Mouse (Mus musculus) heart, embryonic 12.5 days (tissue): ENCODE data around the gene Adam15. TPM values are rescaled to one million over a fixed set of nuclear protein-coding genes. Genes with fewer than 3 reads are reported as not detected.

ENCODE experiments used
- ATAC-seq: fragments of 200-750 bp; cut with Nextera tagmentation; 2 replicates; pipeline ENCODE4 v1.8.0; 2017; ENCODE audit warnings: moderate TSS enrichment, moderate library complexity; ENCODE audit not compliant: insufficient number of reproducible peaks, low FRiP score
- H3K27ac ChIP-seq: fragments of 300-500 bp; sonication (generic); 2 replicates; pipeline ENCODE4 v1.5.1; 2016; ENCODE audit warnings: mild to moderate bottlenecking, moderate library complexity; ENCODE audit not compliant: poor library complexity, severe bottlenecking
- H3K27me3 ChIP-seq: fragments of 300-500 bp; sonication (generic); replicated peaks from 2 replicates; pipeline ENCODE4 v1.6.1; 2016; ENCODE audit warnings: mild to moderate bottlenecking, moderate library complexity
- H3K36me3 ChIP-seq: fragments of 300-500 bp; sonication (generic); 2 replicates; pipeline ENCODE4 v1.6.1; 2016; ENCODE audit warnings: mild to moderate bottlenecking, moderate library complexity
- H3K4me1 ChIP-seq: fragments of 300-500 bp; sonication (generic); replicated peaks from 2 replicates; pipeline ENCODE4 v1.6.1; 2016; ENCODE audit warnings: mild to moderate bottlenecking
- H3K4me2 ChIP-seq: fragments of 300-500 bp; sonication (generic); 2 replicates; pipeline ENCODE4 v1.6.1; 2016; ENCODE audit warnings: mild to moderate bottlenecking, moderate library complexity
- H3K4me3 ChIP-seq: fragments of 300-500 bp; sonication (generic); 2 replicates; pipeline ENCODE4 v1.5.1; 2016; ENCODE audit warnings: mild to moderate bottlenecking
- H3K9ac ChIP-seq: fragments of 300-500 bp; sonication (generic); 2 replicates; pipeline ENCODE4 v1.6.1; 2016; ENCODE audit warnings: mild to moderate bottlenecking, moderate library complexity
- H3K9me3 ChIP-seq: fragments of 300-500 bp; sonication (generic); replicated peaks from 2 replicates; pipeline ENCODE4 v1.6.1; 2016; ENCODE audit warnings: mild to moderate bottlenecking, moderate library complexity
- WGBS: fragments of 180-500 bp; shearing (Covaris S2); methylation state at CpG from one replicate; pipeline ENCODE4 v1.1.7; 2016; 5-methylcytosine and 5-hydroxymethylcytosine counted together
- polyA plus RNA-seq: library from polyadenylated mRNA; unstranded; fragments of >200 nt; fragmentation: Nextera tagmentation; extraction: Ambion mirVana; gene quantifications from 2 replicates; pipeline ENCODE4 v1.2.1, GENCODE M21; 2016

The Adam15 gene
- polyA plus RNA-seq, 1 experiment from 2014 or later, result 47.2 TPM

- H3K4me1 ChIP-seq, result peaks cover 37% of the 10 kb centered on the region
- no peak overlapping the region for H3K9ac ChIP-seq
- H3K36me3 ChIP-seq, result peaks cover 23% of the 10 kb centered on the region
- no peak overlapping the region for H3K27ac ChIP-seq
- H3K4me2 ChIP-seq, result no peak overlapping the region
- H3K4me3 ChIP-seq, result no peak overlapping the region
- peaks cover 25% of the 10 kb centered on the region for H3K27me3 ChIP-seq
- no peak for ATAC-seq
- 74% methylated on average over 11 of the region's 11 CpGs for WGBS
- H3K9me3 ChIP-seq, result no peaks in the 10 kb centered on the region
These were observed 16.7 kb downstream of the Adam15 start for GRCm38 (mm10) chr3:89333053-89333452.

DNA sequence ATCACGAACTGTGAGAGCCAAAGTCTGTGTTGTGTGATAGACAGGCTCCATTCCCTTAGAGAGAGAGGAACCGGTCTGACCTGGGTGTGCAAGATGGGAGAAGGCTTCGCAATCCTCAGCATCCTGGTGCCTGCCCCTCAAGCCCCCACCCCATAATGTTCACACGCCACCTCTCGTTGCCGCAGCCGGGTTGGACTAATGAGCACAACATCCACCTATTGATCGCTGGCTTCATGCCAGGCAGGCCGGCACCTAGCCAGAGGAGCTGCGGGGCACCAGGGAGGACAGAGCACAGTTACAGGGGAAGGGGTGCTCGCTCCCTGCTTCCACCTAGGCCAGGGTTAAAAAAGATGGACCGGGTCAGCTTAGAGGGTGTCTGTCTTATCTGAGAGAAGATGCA lies 17.3 kb downstream of the Adam15 start:
- H3K4me3 ChIP-seq, result no peak overlapping the region
- H3K27ac ChIP-seq, result no peak overlapping the region
- no peak for ATAC-seq
- H3K27me3 ChIP-seq, result peaks cover 28% of the 10 kb centered on the region
- H3K9ac ChIP-seq, result no peak overlapping the region
- H3K9me3 ChIP-seq, result no peaks in the 10 kb centered on the region
- no peak overlapping the region for H3K4me2 ChIP-seq
- 54% methylated on average over 12 of the region's 12 CpGs for WGBS
- H3K4me1 ChIP-seq, result peaks cover 37% of the 10 kb centered on the region
- peaks cover 23% of the 10 kb centered on the region for H3K36me3 ChIP-seq

DNA sequence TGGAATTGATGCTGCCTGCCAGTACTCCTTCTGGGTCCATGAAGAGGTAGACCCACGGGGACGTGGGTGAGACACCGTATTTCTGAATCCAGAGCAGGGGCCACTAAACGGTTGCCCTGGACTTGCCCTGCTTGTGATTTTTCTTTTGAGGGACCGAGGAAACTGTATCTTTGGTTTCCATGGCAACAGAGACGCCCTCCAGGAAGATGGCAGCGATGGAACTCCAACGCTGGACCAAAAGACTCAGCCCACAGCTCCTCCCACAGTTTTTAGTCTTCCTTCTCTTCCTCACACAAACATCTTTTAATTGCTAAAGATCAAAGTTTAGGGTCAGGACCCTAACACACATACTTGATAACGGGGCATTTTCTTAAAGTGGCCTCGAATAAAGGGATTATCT lies 17.8 kb downstream of the Adam15 start:
- WGBS, result 55% methylated on average over 10 of the region's 10 CpGs
- Histone ChIP-seq H3K4me1 (peaks cover 34% of the 10 kb centered on the region), H3K27me3 (peaks cover 29% of the 10 kb centered on the region), H3K27ac (no peak overlapping the region), H3K9ac (no peak overlapping the region), H3K4me3 (no peak overlapping the region), H3K36me3 (peaks cover 23% of the 10 kb centered on the region), H3K4me2 (no peak overlapping the region), H3K9me3 (no peaks in the 10 kb centered on the region)
- no peak for ATAC-seq

GRCm38 (mm10) chr3:89331561-89331960 lies 18.2 kb downstream of the Adam15 start:
- Histone ChIP-seq H3K9ac (no peak overlapping the region), H3K4me3 (no peak overlapping the region), H3K36me3 (peaks cover 23% of the 10 kb centered on the region), H3K27ac (no peak overlapping the region), H3K4me1 (peaks cover 30% of the 10 kb centered on the region), H3K9me3 (no peaks in the 10 kb centered on the region), H3K27me3 (peaks cover 29% of the 10 kb centered on the region), H3K4me2 (no peak overlapping the region)
- ATAC-seq, result no peak
- 65% methylated on average over 13 of the region's 13 CpGs for WGBS

DNA sequence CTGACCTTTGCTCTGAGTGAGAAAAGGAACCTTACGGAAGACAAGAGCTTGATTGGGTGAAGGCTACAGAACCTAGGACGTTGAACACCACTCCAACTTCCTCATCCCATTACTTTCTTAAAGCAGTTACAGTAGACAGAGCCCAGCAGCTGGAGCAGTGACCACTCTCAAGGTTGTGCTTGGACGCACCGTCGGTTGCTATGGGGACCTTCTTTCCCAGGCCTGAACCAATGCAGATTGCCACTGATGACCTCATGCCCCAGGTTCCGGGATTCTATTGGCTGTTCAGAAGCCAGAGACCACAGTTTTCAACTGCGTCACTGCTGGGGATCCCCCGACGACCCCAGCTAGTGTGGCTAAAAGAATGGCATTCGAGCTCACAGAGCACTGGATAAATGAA lies 18.8 kb downstream of the Adam15 start:
- Histone ChIP-seq H3K9me3 (no peaks in the 10 kb centered on the region), H3K4me2 (no peak overlapping the region), H3K9ac (no peak overlapping the region), H3K27ac (no peak overlapping the region), H3K27me3 (peaks cover 32% of the 10 kb centered on the region), H3K4me3 (no peak overlapping the region), H3K36me3 (peaks cover 23% of the 10 kb centered on the region), H3K4me1 (peaks cover 24% of the 10 kb centered on the region; the same call in 1 of the 2 replicates)
- no peak for ATAC-seq
- WGBS, result 13% methylated on average over 10 of the region's 10 CpGs

- H3K27ac ChIP-seq, result no peak overlapping the region
These were observed 19.4 kb downstream of the Adam15 start for GRCm38 (mm10) chr3:89330346-89330745.

DNA sequence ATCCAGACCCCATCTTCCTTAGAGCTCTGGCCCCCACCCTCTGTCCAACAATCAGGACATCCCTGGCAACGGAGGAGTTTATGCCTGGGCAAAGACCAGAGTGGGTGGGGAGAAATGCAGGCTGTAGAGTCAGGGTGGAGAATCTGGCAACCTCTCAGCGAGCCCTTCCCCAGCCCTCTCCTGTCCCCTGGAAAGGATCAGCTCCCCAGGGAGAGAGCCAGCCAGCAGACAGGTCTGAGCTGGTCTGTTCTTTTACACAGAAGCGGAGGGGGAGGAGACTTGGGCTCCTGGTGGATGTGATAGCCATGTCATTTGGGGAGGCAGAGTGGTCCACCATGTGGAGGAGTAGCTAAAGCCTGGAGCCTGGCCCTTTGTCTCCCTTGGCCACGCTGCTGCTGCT lies 21.2 kb downstream of the Adam15 start:
- no peak overlapping the region; the same call in 1 of the 2 replicates for H3K9ac ChIP-seq
- 11% methylated on average over 4 of the region's 4 CpGs for WGBS
- no peak for ATAC-seq
- no peak overlapping the region; the same call in 1 of the 2 replicates for H3K4me2 ChIP-seq
- peaks cover 22% of the 10 kb centered on the region; the same call in 1 of the 2 replicates for H3K4me1 ChIP-seq
- no peak overlapping the region for H3K4me3 ChIP-seq
- no peaks in the 10 kb centered on the region for H3K9me3 ChIP-seq
- H3K36me3 ChIP-seq, result peaks cover 7% of the 10 kb centered on the region
- no peak overlapping the region for H3K27ac ChIP-seq
- H3K27me3 ChIP-seq, result peaks cover 41% of the 10 kb centered on the region

More at GRCm38 (mm10) chr3:89330346-89330745, 19.4 kb downstream of the Adam15 start:
- WGBS, result 45% methylated on average over 3 of the region's 3 CpGs
- Histone ChIP-seq H3K4me2 (no peak overlapping the region), H3K27me3 (peaks cover 33% of the 10 kb centered on the region), H3K9me3 (no peaks in the 10 kb centered on the region), H3K9ac (no peak overlapping the region), H3K36me3 (peaks cover 23% of the 10 kb centered on the region), H3K4me3 (no peak overlapping the region), H3K4me1 (peaks cover 22% of the 10 kb centered on the region; the same call in 1 of the 2 replicates)
- no peak for ATAC-seq

- Histone ChIP-seq H3K27ac (no peak overlapping the region), H3K4me2 (no peak overlapping the region), H3K27me3 (peaks cover 43% of the 10 kb centered on the region), H3K4me3 (no peak overlapping the region), H3K9me3 (no peaks in the 10 kb centered on the region), H3K36me3 (no peaks in the 10 kb centered on the region), H3K4me1 (peaks cover 21% of the 10 kb centered on the region), H3K9ac (no peak overlapping the region)
- WGBS, result 53% methylated on average over 9 of the region's 9 CpGs
- no peak for ATAC-seq
These were observed 22.4 kb downstream of the Adam15 start for GRCm38 (mm10) chr3:89327371-89327870.

GRCm38 (mm10) chr3:89325882-89326281 lies 23.9 kb downstream of the Adam15 start:
- H3K9ac ChIP-seq, result no peak overlapping the region
- peaks cover 57% of the 10 kb centered on the region for H3K27me3 ChIP-seq
- H3K9me3 ChIP-seq, result no peaks in the 10 kb centered on the region
- H3K27ac ChIP-seq, result no peak overlapping the region
- no peaks in the 10 kb centered on the region for H3K36me3 ChIP-seq
- no peak overlapping the region for H3K4me2 ChIP-seq
- 80% methylated on average over 8 of the region's 8 CpGs for whole genome bisulfite sequencing
- H3K4me3 ChIP-seq, result no peak overlapping the region
- ATAC-seq, result no peak
- H3K4me1 ChIP-seq, result peaks cover 29% of the 10 kb centered on the region

DNA sequence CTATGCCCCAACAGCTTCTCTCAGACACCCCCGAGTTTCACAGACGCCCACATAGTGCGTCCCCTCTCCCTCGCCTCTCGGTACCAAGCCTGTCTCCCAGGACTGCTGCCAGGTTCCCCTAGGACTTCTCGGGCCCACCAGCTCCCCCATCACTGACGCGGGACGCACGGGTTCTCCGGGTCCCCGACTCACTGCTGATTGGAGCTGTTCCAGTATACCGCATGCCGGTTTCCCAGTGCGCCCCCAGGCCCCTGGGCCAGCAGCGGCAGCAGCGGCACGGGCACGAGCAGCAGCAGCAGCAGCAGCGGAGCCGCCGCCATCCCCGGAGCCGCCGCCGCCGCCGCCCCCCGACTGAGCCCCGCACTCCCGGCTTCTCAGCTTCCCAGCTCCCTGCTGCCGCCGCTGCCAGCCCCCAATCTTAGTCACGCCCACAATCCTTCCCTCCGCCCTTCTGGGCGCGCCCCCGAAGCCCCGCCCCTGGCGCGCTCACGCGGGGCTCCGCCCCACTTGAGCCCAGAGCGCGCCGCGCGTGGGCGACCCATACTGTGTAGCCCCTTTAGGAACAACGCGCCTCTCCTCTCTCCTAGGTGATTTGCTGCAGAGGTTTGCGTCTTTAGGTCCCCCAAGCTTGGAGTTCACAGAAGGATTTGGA lies 27.2 kb downstream of the Adam15 start, which contains the start of gene Efna3:
Gene Efna3 (minus strand): TSS at position 452 of the 652 bp plus-strand sequence.
- H3K27me3 ChIP-seq, result peaks cover 72% of the 10 kb centered on the region
- H3K4me2 ChIP-seq, result peak within 1 kb of the TSS; percentile 94
- H3K27ac ChIP-seq, result no peak within 1 kb of the TSS
- ATAC-seq, result peak; percentile 40
- H3K4me3 ChIP-seq, result peak within 1 kb of the TSS; percentile 62
- no peaks in the 10 kb centered on the region for H3K36me3 ChIP-seq
- under 1% methylated on average over 47 of the region's 53 CpGs for WGBS
- H3K9ac ChIP-seq, result peak within 1 kb of the TSS; percentile 66
- H3K9me3 ChIP-seq, result no peaks in the 10 kb centered on the region
- peaks cover 38% of the 10 kb centered on the region for H3K4me1 ChIP-seq

- Histone ChIP-seq H3K4me2 (peak overlapping the region; percentile 94), H3K27ac (no peak overlapping the region), H3K9ac (peak overlapping the region; percentile 66), H3K4me1 (peaks cover 38% of the 10 kb centered on the region), H3K36me3 (no peaks in the 10 kb centered on the region), H3K4me3 (peak overlapping the region; percentile 62), H3K9me3 (no peaks in the 10 kb centered on the region), H3K27me3 (peaks cover 75% of the 10 kb centered on the region)
- under 1% methylated on average over 14 of the region's 14 CpGs for WGBS
- peak; percentile 12; the same call in 1 of the 2 replicates for ATAC-seq
These were observed 27.7 kb downstream of the Adam15 start for GRCm38 (mm10) chr3:89322131-89322500.
